Mouse (Mus musculus): Measurements from ENCODE around the gene Slco1c1.

Gene Slco1c1

DNA sequence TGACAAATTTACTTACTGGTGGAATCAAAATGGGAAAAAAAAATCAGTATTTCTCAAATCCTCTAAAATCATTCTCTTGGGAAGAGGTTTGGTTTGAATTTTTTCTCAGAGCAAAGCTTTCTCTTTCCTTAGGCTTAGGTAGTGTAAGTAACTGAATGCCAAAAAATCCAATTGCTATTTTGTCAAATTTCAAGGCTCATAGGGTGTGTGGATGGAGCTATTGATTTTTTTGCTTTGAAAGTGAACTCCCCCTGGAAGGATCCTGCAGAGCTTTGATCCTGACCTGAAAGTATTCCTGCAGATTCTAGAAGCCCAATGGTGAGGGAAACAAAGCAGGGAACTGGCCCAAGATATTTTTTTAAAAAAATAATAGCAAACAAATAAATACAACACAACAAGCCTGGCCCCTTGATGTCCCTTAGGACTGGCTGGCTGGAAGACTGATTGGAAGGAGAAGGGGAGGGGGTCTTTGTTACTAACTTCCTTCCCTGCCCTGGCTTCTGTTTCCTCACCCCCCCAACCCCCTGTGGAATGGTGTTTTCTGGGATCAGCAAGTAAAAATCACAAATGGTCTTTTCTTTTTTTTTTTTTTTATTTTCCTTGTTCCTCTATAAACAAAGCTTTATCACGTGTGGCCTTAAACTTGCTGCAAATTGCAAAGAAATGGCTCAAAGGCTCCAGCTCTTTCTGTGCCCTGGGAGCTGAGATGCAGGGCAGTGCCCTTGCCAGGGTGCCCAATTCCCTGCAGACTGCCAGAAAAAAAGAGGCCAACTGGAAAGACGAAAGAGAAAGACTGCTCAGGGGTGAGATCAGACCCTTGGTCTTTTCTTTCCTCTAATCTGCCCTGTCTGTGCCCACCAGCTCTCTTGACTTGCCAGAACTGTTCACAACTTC, at the start of gene Slco1c1:
Gene Slco1c1 (plus strand): TSS at position 622 of the 894 bp plus-strand sequence.
- no peak for DNase-seq (ENCODE audit: low spot score)

DNA sequence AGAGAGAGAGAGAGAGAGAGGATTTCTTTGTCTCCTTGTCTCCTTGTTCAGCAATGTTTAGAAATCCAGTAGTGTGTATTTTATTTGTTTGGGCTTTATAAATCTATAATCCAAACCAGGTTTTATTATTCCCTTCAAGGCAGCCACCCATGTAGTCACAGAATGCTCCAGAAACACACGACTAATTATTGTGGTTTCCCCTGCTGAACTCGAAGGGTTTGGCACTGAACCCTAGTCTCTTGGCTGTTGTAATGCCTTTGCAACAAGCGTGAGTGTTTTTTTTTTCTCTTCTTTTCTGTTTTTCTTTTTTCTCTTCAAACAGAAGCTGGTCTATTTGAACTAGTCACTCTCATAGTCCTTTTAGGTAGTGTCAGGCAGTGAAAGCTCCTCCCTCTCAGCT, 49.5 kb upstream of the Slco1c1 start:
- no peak for DNase-seq (ENCODE audit: low spot score)

DNA sequence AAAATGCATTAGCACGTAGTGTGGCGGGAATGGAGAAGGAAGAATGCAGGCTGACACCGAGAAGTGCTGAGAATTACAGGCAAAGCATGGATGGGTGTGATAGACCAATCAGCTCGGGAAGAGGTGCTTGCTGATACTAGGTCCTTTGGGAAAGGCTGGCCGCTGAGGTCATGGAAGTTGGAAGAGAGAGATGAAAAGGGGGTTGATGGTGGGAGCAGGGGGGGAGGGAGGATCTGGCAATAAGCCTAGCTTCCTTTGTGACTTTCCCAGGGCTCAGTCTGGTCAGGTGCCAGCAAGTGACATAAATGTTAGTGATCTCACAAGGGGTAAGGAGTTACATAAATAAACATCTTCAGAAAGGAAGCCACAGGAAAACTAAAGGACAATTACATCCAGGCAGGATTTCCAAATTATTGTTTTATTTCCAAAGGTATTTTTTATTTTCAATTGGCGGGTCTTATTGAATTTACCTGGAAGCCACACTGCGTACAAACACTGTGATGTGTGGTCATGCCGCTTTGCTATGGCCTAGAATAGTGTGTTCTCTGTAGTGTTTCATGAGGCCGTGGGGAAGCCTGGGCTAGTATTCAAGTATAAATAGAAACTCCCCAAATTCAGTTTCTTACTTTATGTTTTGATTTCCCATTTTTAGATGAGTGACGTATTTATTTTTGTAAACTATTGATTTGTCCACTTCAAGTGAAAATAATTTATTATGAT, 38.7 kb upstream of the Slco1c1 start:
- no peak for DNase-seq (ENCODE audit: low spot score)

DNA sequence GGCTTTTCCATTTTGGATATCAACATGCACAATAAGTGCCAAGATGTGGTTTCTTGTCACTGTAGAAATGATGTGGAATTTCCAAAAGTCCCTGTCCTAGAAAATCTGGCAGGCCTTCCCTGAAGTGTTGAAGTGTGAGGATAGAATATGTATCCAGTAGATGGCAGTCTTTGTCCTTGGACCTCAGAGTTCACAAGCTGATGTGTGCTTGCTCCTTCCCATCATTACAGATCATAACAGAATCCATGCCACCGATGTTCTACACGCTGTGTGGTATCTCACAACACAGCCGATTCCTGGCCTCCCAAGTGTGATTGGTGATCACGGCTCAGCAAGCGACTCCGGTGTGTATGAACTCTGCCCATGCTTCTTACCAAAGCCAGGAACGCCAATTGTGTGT, 36.9 kb upstream of the Slco1c1 start:
- no peak for DNase-seq (ENCODE audit: low spot score)

DNA sequence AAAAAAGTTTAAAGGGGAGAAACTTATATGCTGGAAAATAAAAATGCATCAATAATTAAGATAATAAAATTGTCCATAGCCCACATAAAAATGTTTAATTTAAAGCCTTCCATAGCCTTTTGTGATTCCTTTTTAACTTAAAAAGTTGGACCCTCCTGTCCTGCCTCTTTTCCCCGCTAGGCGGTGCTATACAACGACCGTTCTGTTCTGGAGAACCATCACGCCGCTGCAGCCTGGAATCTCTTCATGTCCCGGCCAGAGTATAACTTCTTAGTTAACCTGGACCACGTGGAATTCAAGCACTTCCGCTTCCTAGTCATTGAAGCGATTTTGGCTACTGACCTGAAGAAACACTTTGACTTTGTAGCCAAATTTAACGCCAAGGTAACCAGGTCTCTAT, 35.5 kb upstream of the Slco1c1 start:
- DNase-seq (ENCODE audit: low spot score) = no peak

DNA sequence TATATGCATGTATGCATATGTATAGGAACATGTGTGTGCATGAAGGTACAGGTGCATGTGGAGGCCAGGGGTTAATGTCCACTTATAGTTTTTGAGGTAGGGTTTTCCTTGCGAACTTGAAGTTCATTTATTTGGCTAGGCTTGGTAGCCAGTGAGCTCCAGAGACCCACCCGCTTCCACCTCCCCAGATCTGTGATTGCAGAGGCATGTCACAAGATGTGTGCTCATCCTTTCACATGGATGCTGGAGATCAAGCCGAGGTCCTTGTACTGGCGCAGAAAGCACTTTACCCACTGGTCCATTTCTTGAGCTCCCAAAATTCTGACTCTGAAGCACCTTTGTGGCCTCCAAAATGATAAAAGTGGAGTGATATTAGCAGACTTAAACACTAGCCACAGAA, 29.3 kb upstream of the Slco1c1 start:
- no peak for DNase-seq (ENCODE audit: low spot score)

DNA sequence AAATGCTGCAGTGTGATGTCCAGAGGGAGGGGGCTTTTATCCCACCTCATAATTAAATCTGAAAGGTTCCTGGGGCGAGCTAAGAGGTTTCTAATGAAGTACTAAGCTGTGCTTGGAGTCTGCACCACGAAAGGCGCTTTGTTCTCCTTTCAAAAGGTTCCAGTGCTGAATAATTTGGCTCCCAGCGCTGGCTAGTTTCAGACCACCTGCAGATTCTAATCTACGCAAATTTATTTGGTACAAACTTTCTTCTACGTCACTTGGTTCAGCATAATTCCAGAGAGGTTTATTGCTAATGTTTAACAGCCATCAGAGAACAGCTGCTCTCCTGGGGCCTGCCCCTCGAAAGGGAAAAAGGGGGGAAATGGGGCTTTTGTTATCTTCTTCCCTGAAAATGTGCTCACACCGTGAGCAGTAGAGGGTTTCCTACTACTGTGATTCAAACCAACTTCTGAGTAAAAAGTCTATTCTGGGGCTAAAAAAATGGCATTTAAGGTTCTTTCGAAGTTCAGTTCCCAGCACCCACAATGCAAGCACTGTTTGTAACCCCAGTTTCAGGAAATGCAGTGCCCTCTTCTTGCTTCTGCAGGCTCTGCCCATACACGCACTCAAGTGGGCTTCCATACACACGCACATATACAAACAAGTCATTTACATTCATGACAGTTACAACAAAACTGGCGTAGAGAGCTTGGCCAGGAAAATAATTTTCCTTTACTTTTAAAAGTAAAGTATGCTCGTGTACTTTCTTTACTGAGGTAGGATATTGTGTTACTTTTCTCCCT, 28.3 kb upstream of the Slco1c1 start:
- DNase-seq (ENCODE audit: low spot score) = no peak

DNA sequence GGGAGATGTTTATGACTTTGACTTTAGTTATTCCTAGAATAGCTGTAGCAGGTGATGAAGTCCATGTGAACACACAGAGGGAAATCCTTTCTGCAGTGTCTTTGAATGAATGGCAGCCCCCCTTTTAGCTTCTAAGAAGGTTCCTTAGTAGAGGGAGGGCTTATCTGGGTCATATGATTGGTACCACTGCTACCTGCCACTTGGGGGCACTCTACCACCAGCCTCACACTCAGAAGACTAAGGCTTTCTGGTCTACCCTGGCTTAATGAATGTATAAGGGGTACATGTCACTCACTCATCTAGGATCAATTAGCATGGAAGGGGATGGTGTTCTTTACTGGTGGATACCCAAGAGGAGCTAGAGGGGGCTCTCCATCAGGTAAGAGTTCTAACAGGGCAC, 24.7 kb upstream of the Slco1c1 start:
- DNase-seq (ENCODE audit: low spot score) = no peak

DNA sequence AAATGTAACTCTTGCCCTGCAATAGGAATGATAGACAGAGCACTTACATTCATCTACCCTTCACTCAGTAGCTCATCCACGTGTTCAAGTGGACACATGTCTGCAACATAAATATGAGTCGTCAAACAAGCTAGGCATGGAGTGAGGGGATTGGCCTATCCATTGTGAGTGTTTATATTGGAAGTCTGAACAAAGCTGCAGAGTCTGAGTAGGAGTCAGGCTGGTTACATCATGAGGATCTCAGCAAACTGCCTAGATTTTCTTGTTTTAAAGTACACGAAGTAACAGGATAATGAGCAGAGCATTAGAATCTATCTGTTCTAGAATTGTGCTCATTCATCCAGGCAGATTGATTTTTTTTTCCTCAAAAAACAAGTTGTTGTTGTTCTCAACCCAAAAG, 23.0 kb upstream of the Slco1c1 start:
- no peak for DNase-seq (ENCODE audit: low spot score)

DNA sequence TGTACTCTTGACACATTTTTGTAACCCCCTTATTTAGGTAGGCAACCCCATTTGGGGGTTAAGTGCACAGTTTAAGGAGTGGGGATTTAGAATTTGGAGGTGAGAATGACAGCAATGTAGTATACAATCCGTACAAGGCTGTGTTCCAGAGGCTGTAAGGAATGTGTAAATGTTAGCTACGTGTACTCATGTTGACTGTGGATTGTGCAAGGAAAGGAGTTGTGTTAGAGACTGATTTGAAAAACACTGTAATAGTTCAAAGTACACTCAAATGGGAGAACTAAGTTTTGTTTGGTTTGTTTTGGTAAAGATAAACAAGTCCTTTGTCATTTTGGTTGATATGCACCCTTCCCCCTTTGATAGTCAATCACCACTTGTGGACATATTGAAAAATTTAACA, 1.6 kb upstream of the Slco1c1 start:
- no peak for DNase-seq (ENCODE audit: low spot score)

DNA sequence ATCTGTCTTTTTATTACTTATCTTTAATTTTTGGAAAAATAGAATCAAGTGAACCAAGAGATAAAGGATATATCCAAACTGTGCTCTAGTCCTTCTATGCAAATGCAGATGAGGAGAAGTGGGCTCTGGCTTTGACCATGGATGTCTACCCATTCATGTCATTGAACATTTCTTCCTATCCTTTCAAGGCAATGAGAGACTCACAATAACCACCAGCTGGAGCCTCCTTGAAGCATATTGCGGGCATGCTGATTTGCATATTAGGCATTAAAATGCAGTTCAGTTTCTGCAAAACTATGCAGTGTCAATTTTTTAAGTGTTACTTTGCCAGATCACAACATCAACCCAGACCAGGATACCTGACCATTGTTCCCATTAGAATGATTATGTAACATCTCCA, 1.6 kb downstream of the Slco1c1 start:
- DNase-seq (ENCODE audit: low spot score) = no peak

DNA sequence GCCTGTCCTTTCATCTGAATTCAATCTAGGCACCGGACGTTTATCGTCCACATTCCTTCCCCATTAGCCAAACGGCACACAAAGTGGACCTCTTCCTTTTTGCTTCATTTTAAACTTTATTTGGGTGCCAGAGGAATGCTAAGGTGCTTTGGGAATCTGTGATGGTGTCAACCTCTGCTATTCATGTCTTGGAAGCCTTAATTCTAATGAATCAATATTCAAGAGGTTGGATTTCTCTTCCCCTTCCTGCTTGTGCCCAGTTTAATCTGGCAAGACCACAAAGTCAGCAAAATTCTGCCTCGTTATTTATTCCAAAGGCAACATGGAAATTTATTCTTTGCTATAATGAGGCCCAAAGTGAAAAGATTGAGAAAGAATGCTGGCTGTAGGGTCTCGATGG, 6.7 kb downstream of the Slco1c1 start:
- DNase-seq (ENCODE audit: low spot score) = no peak

DNA sequence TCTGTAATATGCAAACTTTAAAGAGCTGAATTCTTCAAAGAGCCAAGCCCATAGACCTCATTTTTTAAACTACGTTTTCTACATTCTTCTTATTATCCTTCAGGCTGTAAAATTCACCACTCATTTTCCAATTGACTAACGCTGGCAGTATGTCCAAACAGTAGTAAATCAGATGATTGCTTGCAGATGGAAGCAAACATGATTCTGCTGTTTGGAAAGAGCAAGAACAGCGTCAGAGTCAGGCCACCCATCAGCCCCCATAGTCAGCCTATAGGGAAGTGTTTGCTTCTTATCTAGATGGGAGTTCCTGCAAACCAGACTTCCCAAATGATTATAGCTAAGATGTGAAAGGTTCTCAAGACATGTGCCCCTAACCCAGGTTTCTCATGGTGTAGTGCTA, 13.1 kb downstream of the Slco1c1 start:
- no peak for DNase-seq (ENCODE audit: low spot score)

DNA sequence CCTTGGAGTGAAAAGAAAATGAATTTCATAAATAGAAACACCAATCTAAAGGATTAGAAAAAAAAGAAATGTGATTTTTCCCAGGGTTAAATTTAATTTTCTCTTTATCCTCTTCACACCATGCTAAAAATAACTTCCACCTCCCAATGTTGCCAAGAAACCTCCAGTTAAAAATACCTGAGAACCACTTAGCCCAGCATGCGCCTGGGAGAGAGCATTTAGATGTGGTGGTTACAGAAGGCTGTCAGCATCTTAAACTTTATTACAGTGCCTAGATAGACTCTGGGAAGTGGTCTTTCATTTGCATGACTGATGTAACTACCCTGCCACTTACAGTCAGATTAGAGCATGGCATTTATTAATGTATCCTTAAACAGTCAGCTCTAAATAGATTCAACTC, 17.0 kb downstream of the Slco1c1 start:
- DNase-seq (ENCODE audit: low spot score) = no peak

DNA sequence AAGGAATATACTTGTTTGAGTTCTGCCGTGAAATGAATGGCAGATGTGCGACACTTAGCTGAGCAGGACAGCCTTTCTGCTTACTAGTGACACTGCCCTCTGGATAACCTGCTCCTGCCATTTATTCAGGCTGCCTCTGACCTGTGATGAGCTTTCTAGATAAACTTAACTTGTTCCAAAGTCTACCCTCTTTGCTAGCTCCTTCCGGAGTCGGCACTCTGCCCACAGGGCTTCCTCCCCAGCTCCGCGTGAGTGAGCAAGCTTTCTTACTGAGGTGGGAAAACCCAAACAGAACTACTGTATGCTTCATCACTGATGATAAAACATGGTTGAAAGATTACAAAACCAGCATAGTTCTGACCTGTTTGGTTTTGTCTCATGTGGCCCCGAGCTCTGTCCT, 19.2 kb downstream of the Slco1c1 start:
- no peak for DNase-seq (ENCODE audit: low spot score)

DNA sequence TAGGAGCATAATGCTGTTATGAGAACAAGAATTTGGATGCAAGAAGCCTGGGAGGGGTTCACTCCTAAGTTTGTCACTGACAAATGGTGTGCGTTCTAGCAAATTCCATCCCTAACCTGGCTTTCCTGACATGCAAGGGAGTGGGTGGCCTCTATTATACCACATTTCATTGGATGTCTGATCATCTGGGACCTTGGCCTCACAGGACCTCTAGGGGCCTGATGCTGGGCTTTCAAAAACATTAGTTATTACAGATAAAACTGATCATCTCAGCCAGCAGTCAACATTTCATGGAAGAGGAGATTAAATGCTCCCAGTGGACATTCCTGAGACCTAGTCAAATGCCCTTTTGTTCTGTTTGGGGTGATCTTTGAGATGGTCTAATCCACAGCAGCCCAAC, 34.0 kb downstream of the Slco1c1 start:
- DNase-seq (ENCODE audit: low spot score) = no peak

DNA sequence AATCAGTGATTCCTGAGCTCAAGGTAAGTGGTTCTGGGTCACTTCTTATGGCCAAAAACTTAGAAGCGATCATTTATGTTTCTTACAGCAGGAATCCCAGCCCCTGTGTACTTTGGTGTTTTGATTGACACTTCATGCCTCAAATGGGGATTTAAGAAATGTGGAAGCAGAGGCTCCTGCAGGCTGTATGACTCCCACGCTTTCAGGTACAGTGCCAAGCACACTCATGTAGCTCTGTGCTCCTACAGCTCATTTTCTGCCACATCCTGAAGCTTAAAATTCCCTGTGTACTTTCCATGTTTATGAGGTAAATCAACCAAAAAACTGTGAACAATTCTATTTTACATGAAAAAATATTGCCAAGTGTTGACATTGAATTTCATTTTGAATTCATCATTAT, 43.2 kb downstream of the Slco1c1 start:
- DNase-seq (ENCODE audit: low spot score) = no peak

DNA sequence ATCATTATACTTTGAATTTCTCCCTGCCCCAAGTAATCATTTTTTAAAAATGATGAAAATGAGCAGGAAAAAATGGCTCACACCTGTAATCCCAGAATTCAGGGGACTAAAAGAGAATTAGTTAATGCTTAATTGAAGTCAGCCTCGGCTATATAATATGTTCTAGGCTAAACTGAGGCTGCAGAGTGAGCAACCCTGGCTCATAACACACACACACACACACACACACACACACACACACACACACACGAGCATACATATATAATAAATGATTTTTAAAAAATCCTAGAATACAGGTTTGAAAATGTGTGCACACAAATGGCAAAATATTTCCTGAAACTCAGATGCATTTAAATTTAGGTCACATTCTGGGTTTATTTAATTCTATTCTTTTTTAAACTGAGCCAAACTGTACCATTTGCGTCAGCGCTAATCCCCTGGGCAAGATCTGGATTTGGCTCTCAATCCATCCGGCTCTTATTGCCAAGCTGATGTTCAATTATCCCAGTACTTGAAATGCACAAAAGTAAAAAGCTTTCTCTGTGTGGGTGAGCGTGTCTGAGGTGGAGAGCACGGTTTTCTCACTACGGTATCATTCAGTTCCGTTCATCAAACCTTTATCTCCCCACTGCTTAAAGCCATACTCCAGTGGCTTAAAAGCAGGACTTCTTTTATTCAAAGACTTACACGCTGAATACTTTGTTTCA, 43.8 kb downstream of the Slco1c1 start:
- no peak for DNase-seq (ENCODE audit: low spot score)

DNA sequence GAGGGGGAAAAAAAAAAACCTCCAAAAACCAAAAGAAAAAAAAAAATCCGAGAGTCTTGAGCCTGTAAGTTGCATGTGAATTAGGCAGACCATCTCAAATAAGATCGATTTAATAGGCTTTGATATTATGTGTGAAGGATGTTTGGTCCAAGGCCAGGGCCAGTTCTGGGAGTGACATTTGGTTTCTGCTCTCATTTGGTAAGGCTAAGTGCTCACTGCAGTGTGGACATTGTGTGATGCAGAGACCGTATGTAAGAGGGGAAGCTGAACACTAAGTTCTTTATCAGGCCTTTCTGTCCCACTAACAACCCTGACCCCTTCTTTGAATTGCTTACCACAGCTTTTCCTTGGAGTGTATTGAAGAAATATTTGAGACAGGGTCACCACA, 44.4 kb downstream of the Slco1c1 start:
- no peak for DNase-seq (ENCODE audit: low spot score)

DNA sequence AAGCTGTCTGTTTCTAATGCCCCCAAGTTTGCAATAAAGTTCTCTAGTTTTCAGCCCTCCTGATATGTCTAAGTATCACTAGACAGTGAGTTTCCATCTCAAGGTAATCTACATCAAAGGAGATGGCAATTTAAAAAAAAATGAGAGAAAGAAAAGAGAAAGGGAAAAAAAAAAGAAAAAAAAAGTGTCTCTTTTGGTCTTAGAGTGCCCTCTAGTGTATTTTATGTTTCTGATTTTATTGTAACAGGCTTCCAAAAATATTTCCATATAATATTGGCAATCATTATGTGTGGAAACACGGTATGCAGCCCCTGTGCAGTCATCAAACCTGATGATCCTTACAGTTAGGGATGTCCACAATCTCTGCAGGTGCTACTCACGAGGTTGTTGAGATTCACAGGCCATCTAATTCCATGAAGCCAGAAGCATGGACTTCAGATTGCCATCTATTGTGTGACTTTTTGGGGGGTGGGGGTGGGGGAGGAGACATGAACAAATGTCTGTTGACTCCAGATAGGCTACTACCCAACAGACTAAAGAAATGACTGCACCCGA, 52.6 kb downstream of the Slco1c1 start:
- no peak for DNase-seq (ENCODE audit: low spot score)

DNA sequence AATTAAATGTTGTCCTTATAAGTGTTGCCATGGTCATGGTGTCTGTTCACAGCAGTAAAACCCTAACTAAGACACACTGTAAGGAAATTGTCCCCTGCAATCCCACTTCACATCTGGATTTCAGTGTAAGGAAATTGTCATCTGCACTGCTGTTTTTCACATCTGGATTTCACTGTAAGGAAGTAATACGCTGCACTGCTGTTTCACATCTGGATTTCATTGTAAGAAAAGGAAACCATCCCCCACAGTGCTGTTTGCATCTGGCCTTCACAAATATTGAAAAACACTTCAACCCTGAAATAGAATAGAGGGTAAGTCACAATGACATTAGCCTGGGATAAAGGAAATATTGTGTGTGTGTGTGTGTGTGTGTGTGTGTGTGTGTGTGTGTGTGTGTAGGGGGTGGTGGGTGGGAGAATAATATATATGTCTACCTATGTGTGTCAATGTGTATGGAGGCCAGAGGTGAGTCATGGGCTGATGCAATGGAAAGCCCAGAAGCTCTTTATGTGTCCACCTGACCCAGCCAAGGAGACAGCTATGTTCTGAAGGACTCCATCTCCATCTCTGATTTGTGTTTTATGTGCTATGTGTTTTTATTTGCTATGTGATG, 60.7 kb downstream of the Slco1c1 start:
- no peak for DNase-seq (ENCODE audit: low spot score)
